Mouse (Mus musculus): ENCODE results near the gene Igsf11. TPM values are rescaled to one million over a fixed set of nuclear protein-coding genes. Genes with fewer than 3 reads are reported as not detected.
A peak's percentile ranks its signal among the peaks of the same experiment; 100 is the strongest.
"Not testable (repeated sequence)": the region's sequence is repeated elsewhere in the genome, so short reads cannot be mapped to it uniquely, and the experiment has no call there.

Igsf11 gene
- total and polyA plus RNA-seq, 3 experiments: 0.05 to 0.19 TPM; not detected in 1

GRCm38 (mm10) chr16:38982508-38983236 is 90.2 kb downstream of the Igsf11 start:
- Histone ChIP-seq H3K27me3 (replicated peaks) (peaks cover 6% of the 10 kb centered on the region), H3K4me3 (replicated peaks in 1 of 3; ENCODE audit: low read depth in 2 of 3, low read length in 2 of 3, poor library complexity in 1 of 3) (no peak overlapping the region), H3K79me2 (replicated peaks; ENCODE audit: control insufficient read depth, extremely low read depth, insufficient read depth, poor library complexity, severe bottlenecking) (no peaks in the 10 kb centered on the region), H3K4me1 (ENCODE audit: control insufficient read depth in 1 of 2, insufficient read depth in 2 of 2) (no peaks in the 10 kb centered on the region), H3K36me3 (replicated peaks in 1 of 2; ENCODE audit: control insufficient read depth in 1 of 2, insufficient read depth in 1 of 2, low read length in 1 of 2) (no peaks in the 10 kb centered on the region), H3K27ac (ENCODE audit: insufficient read depth, low read depth) (no peak overlapping the region), H3K9me3 (replicated peaks; ENCODE audit: low read length) (peaks cover 3% of the 10 kb centered on the region), H3K9ac (ENCODE audit: insufficient read depth, low read depth) (no peak overlapping the region), H3K4me2 (ENCODE audit: insufficient read depth, low read depth, poor library complexity, severe bottlenecking) (no peak overlapping the region)
- DNase-seq (ENCODE audit: extremely low read depth): no peak
- in situ Hi-C loops (cut with MboI; ENCODE audit: low pct_ligation_motif_present, low pct_unique_long_range_greater_than_20kb, low sequenced_read_pairs) (no loop called here), dilution Hi-C loops (cut with MboI; ENCODE audit: extremely low pct_ligation_motif_present, extremely low pct_unique_long_range_greater_than_20kb, low sequenced_read_pairs) (no loop called here)
- no peak for TF ChIP-seq MXI1 (IDR thresholded peaks at IDR 0.05; ENCODE audit: low read depth, low read length)
- TF ChIP-seq MEF2A (IDR thresholded peaks at IDR 0.05; ENCODE audit: borderline replicate concordance, low read depth, low read length): no peak
- TF ChIP-seq USF1 (IDR thresholded peaks at IDR 0.05; ENCODE audit: low read depth, low read length): no peak

GRCm38 (mm10) chr16:38983850-38984249 is 91.4 kb downstream of the Igsf11 start:
- H3K27me3 ChIP-seq (replicated peaks); H3K9me3 ChIP-seq (replicated peaks; ENCODE audit: low read length); in situ Hi-C loops (cut with MboI; ENCODE audit: low pct_ligation_motif_present, low pct_unique_long_range_greater_than_20kb, low sequenced_read_pairs); H3K27ac ChIP-seq (ENCODE audit: insufficient read depth, low read depth); H3K9ac ChIP-seq (ENCODE audit: insufficient read depth, low read depth); DNase-seq (ENCODE audit: extremely low read depth); H3K4me2 ChIP-seq (ENCODE audit: insufficient read depth, low read depth, poor library complexity, severe bottlenecking); H3K36me3 ChIP-seq (replicated peaks in 1 of 2; ENCODE audit: control insufficient read depth in 1 of 2, insufficient read depth in 1 of 2, low read length in 1 of 2); H3K4me1 ChIP-seq (ENCODE audit: control insufficient read depth in 1 of 2, insufficient read depth in 2 of 2); H3K79me2 ChIP-seq (replicated peaks; ENCODE audit: control insufficient read depth, extremely low read depth, insufficient read depth, poor library complexity, severe bottlenecking); dilution Hi-C loops (cut with MboI; ENCODE audit: extremely low pct_ligation_motif_present, extremely low pct_unique_long_range_greater_than_20kb, low sequenced_read_pairs); H3K4me3 ChIP-seq (replicated peaks in 1 of 3; ENCODE audit: low read depth in 2 of 3, low read length in 2 of 3, poor library complexity in 1 of 3): not testable (repeated sequence)
- TF ChIP-seq CTCF (conservative IDR thresholded peaks at IDR 0.05 in 1 of 2, IDR thresholded peaks at IDR 0.05 in 1 of 2; ENCODE audit: low read depth in 2 of 2, low read length in 2 of 2): peak in 1 of 2 experiments; percentile 25; a peak in 2 of 4 replicates

DNA sequence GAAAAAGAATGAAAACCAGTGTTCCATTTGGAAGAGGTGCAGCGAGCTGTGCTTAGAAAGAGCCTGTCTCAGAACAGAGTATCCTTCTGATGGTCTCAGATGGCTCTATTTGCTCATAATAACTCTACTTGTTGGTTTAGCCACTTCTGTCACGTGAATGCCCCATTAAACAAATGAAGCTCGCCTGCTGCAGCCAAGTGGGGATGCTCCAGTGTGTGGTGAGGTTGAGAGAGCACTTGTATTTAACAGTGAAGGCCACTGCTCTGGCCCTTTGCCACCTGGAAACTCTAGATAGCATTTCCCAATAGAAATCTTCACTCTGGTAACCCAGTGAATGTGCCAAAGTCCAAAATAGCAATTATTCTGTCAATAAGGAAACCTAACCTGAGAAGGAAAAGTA is 92.9 kb downstream of the Igsf11 start:
- in situ Hi-C loops (cut with MboI; ENCODE audit: low pct_ligation_motif_present, low pct_unique_long_range_greater_than_20kb, low sequenced_read_pairs) (no loop called here), dilution Hi-C loops (cut with MboI; ENCODE audit: extremely low pct_ligation_motif_present, extremely low pct_unique_long_range_greater_than_20kb, low sequenced_read_pairs) (no loop called here)
- Histone ChIP-seq H3K4me1 (ENCODE audit: control insufficient read depth in 1 of 2, insufficient read depth in 2 of 2) (no peaks in the 10 kb centered on the region), H3K79me2 (replicated peaks; ENCODE audit: control insufficient read depth, extremely low read depth, insufficient read depth, poor library complexity, severe bottlenecking) (no peaks in the 10 kb centered on the region), H3K4me3 (replicated peaks in 1 of 3; ENCODE audit: low read depth in 2 of 3, low read length in 2 of 3, poor library complexity in 1 of 3) (no peak overlapping the region), H3K9ac (ENCODE audit: insufficient read depth, low read depth) (no peak overlapping the region), H3K27me3 (replicated peaks) (peaks cover 6% of the 10 kb centered on the region), H3K27ac (ENCODE audit: insufficient read depth, low read depth) (no peak overlapping the region), H3K9me3 (replicated peaks; ENCODE audit: low read length) (no peaks in the 10 kb centered on the region), H3K36me3 (replicated peaks in 1 of 2; ENCODE audit: control insufficient read depth in 1 of 2, insufficient read depth in 1 of 2, low read length in 1 of 2) (no peaks in the 10 kb centered on the region), H3K4me2 (ENCODE audit: insufficient read depth, low read depth, poor library complexity, severe bottlenecking) (no peak overlapping the region)
- no peak for DNase-seq (ENCODE audit: extremely low read depth)
- TF ChIP-seq ZC3H11A (IDR thresholded peaks at IDR 0.05; ENCODE audit: low read depth, low read length): no peak

DNA sequence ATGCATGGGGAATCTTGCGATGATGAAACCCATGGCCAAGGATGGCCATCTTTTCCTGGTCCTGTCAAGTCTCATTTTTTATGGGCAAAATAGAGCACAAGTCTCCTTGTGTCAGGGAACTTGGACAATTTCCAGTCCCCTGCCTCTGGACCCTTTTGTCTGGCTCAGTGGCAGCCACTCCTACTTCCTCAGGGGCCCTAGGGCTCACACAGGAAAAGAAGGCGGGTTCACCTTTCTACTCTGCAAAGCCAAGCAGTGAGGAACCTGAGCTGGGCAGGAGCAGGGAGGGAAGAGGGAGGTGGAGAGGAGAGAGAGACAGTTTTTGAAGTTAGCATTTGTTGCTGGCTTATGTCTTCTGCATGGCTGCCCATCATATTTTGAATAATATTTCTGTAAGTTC is 93.9 kb downstream of the Igsf11 start:
- peaks cover 6% of the 10 kb centered on the region for H3K27me3 ChIP-seq (replicated peaks)
- no peak overlapping the region for H3K4me3 ChIP-seq (replicated peaks in 1 of 3; ENCODE audit: low read depth in 2 of 3, low read length in 2 of 3, poor library complexity in 1 of 3)
- no peak overlapping the region for H3K9ac ChIP-seq (ENCODE audit: insufficient read depth, low read depth)
- no peak overlapping the region for H3K4me2 ChIP-seq (ENCODE audit: insufficient read depth, low read depth, poor library complexity, severe bottlenecking)
- dilution Hi-C loops (cut with MboI; ENCODE audit: extremely low pct_ligation_motif_present, extremely low pct_unique_long_range_greater_than_20kb, low sequenced_read_pairs) (no loop called here), in situ Hi-C loops (cut with MboI; ENCODE audit: low pct_ligation_motif_present, low pct_unique_long_range_greater_than_20kb, low sequenced_read_pairs) (no loop called here)
- TF ChIP-seq MEF2A (IDR thresholded peaks at IDR 0.05; ENCODE audit: borderline replicate concordance, low read depth, low read length): no peak
- TF ChIP-seq MXI1 (IDR thresholded peaks at IDR 0.05; ENCODE audit: low read depth, low read length): no peak
- TF ChIP-seq ELF1 (IDR thresholded peaks at IDR 0.05; ENCODE audit: low read depth, low read length): no peak
- TF ChIP-seq PAX5 (IDR thresholded peaks at IDR 0.05; ENCODE audit: low read length): no peak
- H3K27ac ChIP-seq (ENCODE audit: insufficient read depth, low read depth): no peak overlapping the region
- no peaks in the 10 kb centered on the region for H3K36me3 ChIP-seq (replicated peaks in 1 of 2; ENCODE audit: control insufficient read depth in 1 of 2, insufficient read depth in 1 of 2, low read length in 1 of 2)
- H3K79me2 ChIP-seq (replicated peaks; ENCODE audit: control insufficient read depth, extremely low read depth, insufficient read depth, poor library complexity, severe bottlenecking): no peaks in the 10 kb centered on the region
- no peaks in the 10 kb centered on the region for H3K9me3 ChIP-seq (replicated peaks; ENCODE audit: low read length)
- H3K4me1 ChIP-seq (ENCODE audit: control insufficient read depth in 1 of 2, insufficient read depth in 2 of 2): no peaks in the 10 kb centered on the region
- DNase-seq (ENCODE audit: extremely low read depth): no peak

Measured in CH12.LX (cell line).